Mouse (Mus musculus) layer of hippocampus, adult 11-12 months (tissue): Measurements from ENCODE around the gene Ntn1.

ENCODE experiments used
- DNase-seq: peaks from one replicate; pipeline ENCODE4 v3.0.0; 2022; ENCODE audit warnings: low spot score

Gene Ntn1

GRCm38 (mm10) chr11:68384131-68384530, 16.5 kb downstream of the Ntn1 start:
- DNase-seq: no peak

GRCm38 (mm10) chr11:68383519-68383918, 17.1 kb downstream of the Ntn1 start:
- DNase-seq: no peak

GRCm38 (mm10) chr11:68381833-68382232, 18.8 kb downstream of the Ntn1 start:
- DNase-seq: no peak

- no peak for DNase-seq
These were observed 19.3 kb downstream of the Ntn1 start for GRCm38 (mm10) chr11:68381318-68381717.

- no peak for DNase-seq
These were observed 21.5 kb downstream of the Ntn1 start for GRCm38 (mm10) chr11:68378946-68379764.

GRCm38 (mm10) chr11:68378419-68378818, 22.2 kb downstream of the Ntn1 start:
- DNase-seq: no peak

- no peak for DNase-seq
These were observed 27.5 kb downstream of the Ntn1 start for GRCm38 (mm10) chr11:68373105-68373504.

GRCm38 (mm10) chr11:68371609-68372008, 29.0 kb downstream of the Ntn1 start:
- DNase-seq: no peak

- no peak for DNase-seq
These were observed 43.7 kb downstream of the Ntn1 start for GRCm38 (mm10) chr11:68356901-68357300.

GRCm38 (mm10) chr11:68355561-68355960, 45.1 kb downstream of the Ntn1 start:
- no peak for DNase-seq

GRCm38 (mm10) chr11:68354848-68355247, 45.8 kb downstream of the Ntn1 start:
- no peak for DNase-seq

- DNase-seq: no peak
These were observed 48.4 kb downstream of the Ntn1 start for GRCm38 (mm10) chr11:68352236-68352635.

GRCm38 (mm10) chr11:68348851-68349250, 51.8 kb downstream of the Ntn1 start:
- DNase-seq: no peak

- no peak for DNase-seq
These were observed 52.5 kb downstream of the Ntn1 start for GRCm38 (mm10) chr11:68348083-68348482.

GRCm38 (mm10) chr11:68347508-68347907, 53.1 kb downstream of the Ntn1 start:
- no peak for DNase-seq

- no peak for DNase-seq
These were observed 54.5 kb downstream of the Ntn1 start for GRCm38 (mm10) chr11:68346099-68346498.

GRCm38 (mm10) chr11:68344221-68344620, 56.4 kb downstream of the Ntn1 start:
- no peak for DNase-seq

GRCm38 (mm10) chr11:68342761-68343160, 57.9 kb downstream of the Ntn1 start:
- DNase-seq: no peak

GRCm38 (mm10) chr11:68342003-68342400, 58.6 kb downstream of the Ntn1 start:
- no peak for DNase-seq

GRCm38 (mm10) chr11:68341111-68342002, 59.3 kb downstream of the Ntn1 start:
- DNase-seq: peak; percentile 15

GRCm38 (mm10) chr11:68340366-68340765, 60.3 kb downstream of the Ntn1 start:
- DNase-seq: no peak

GRCm38 (mm10) chr11:68339856-68340255, 60.8 kb downstream of the Ntn1 start:
- DNase-seq: no peak

- DNase-seq: no peak
These were observed 61.3 kb downstream of the Ntn1 start for GRCm38 (mm10) chr11:68339331-68339730.
